Mouse (Mus musculus) retina, embryonic 14.5 days (tissue): ENCODE measurements around the gene Paqr7.

Experiments
- DNase-seq: peaks from one replicate; pipeline ENCODE4 v3.0.0-alpha.2; 2015; ENCODE audit warnings: low spot score

The Paqr7 gene

GRCm38 (mm10) chr4:134535787-134536151 lies 39.3 kb downstream of the Paqr7 start:
- DNase-seq: no peak

GRCm38 (mm10) chr4:134538997-134539580 lies 42.6 kb downstream of the Paqr7 start:
- DNase-seq: no peak

GRCm38 (mm10) chr4:134542726-134543125 lies 46.2 kb downstream of the Paqr7 start:
- no peak for DNase-seq

GRCm38 (mm10) chr4:134543261-134543660 lies 46.8 kb downstream of the Paqr7 start:
- peak; percentile 96 for DNase-seq

- DNase-seq: no peak
Observed at GRCm38 (mm10) chr4:134546814-134547705, 50.6 kb downstream of the Paqr7 start.

GRCm38 (mm10) chr4:134548169-134548938 lies 51.9 kb downstream of the Paqr7 start:
- DNase-seq: no peak

- no peak for DNase-seq
Observed at GRCm38 (mm10) chr4:134549899-134550298, 53.4 kb downstream of the Paqr7 start.

GRCm38 (mm10) chr4:134551494-134552316 lies 55.2 kb downstream of the Paqr7 start, which contains the start of gene Selenon:
TSS of gene Selenon (minus strand) at chr4:134552166.
- DNase-seq: peak; percentile 66

GRCm38 (mm10) chr4:134553631-134554030 lies 57.1 kb downstream of the Paqr7 start:
- no peak for DNase-seq

- DNase-seq: peak; percentile 71
Observed at GRCm38 (mm10) chr4:134555956-134556580, 59.6 kb downstream of the Paqr7 start.

- no peak for DNase-seq
Observed at GRCm38 (mm10) chr4:134557626-134558249, 61.2 kb downstream of the Paqr7 start.

- no peak for DNase-seq
Observed at GRCm38 (mm10) chr4:134558570-134559113, 62.1 kb downstream of the Paqr7 start.

GRCm38 (mm10) chr4:134559154-134559553 lies 62.7 kb downstream of the Paqr7 start:
- DNase-seq: no peak
